Mouse (Mus musculus): Measurements from ENCODE around the gene Gm2026. TPM values are rescaled to one million over a fixed set of nuclear protein-coding genes. Genes with fewer than 3 reads are reported as not detected.
"Not testable (repeated sequence)": the region's sequence is repeated elsewhere in the genome, so short reads cannot be mapped to it uniquely, and the experiment has no call there.

Gene Gm2026
- polyA plus RNA-seq (2014; fragmentation: Nextera tagmentation; extraction: Ambion mirVana) = 17.5 and 40.3 TPM in 2 replicates

GRCm38 (mm10) chr2:175965031-175965430 lies at the start of gene Gm2026:
Gene Gm2026 (plus strand): TSS chr2:175965331.
- H3K4me1 ChIP-seq (ENCODE audit: control insufficient read depth, insufficient read depth, low read length); H3K9ac ChIP-seq (replicated peaks; ENCODE audit: low read depth, low read length); H3K27me3 ChIP-seq (ENCODE audit: control insufficient read depth, insufficient read depth, low read length); ATAC-seq (ENCODE audit: low read depth); H3K4me2 ChIP-seq (ENCODE audit: low read depth, low read length); H3K27ac ChIP-seq (ENCODE audit: low read depth, low read length); H3K9me3 ChIP-seq (ENCODE audit: control insufficient read depth, low read length); H3K36me3 ChIP-seq (ENCODE audit: control insufficient read depth, insufficient read depth, low read length); H3K4me3 ChIP-seq (ENCODE audit: low read depth, low read length): not testable (repeated sequence)
- no CpG with 5 or more reads among the region's 4 CpGs for WGBS

GRCm38 (mm10) chr2:175931000-175931399 lies 34.1 kb upstream of the Gm2026 start, which contains the start of gene Zfp966:
Gene Zfp966 (minus strand): TSS chr2:175931100.
- H3K27me3 ChIP-seq (ENCODE audit: control insufficient read depth, insufficient read depth, low read length); H3K27ac ChIP-seq (ENCODE audit: low read depth, low read length); H3K4me3 ChIP-seq (ENCODE audit: low read depth, low read length); H3K9ac ChIP-seq (replicated peaks; ENCODE audit: low read depth, low read length); H3K36me3 ChIP-seq (ENCODE audit: control insufficient read depth, insufficient read depth, low read length); ATAC-seq (ENCODE audit: low read depth); H3K4me2 ChIP-seq (ENCODE audit: low read depth, low read length); H3K4me1 ChIP-seq (ENCODE audit: control insufficient read depth, insufficient read depth, low read length); H3K9me3 ChIP-seq (ENCODE audit: control insufficient read depth, low read length): not testable (repeated sequence)
- no CpG with 5 or more reads among the region's 6 CpGs for WGBS

Other genes starting within 250 kb of the Gm2026 start
- gene Gm2007, start 223.8 kb upstream of the Gm2026 start, polyA plus RNA-seq (2014; fragmentation: Nextera tagmentation; extraction: Ambion mirVana) = not detected in 2 replicates
- gene Gm14288, start 164.2 kb upstream of the Gm2026 start, polyA plus RNA-seq (2014; fragmentation: Nextera tagmentation; extraction: Ambion mirVana) = 2.4 and 2.5 TPM in 2 replicates
- 30.8 and 34.3 TPM in 2 replicates for gene Gm6710, start 96.1 kb upstream of the Gm2026 start, polyA plus RNA-seq (2014; fragmentation: Nextera tagmentation; extraction: Ambion mirVana)
- gene Zfp966, start 34.2 kb upstream of the Gm2026 start, polyA plus RNA-seq (2014; fragmentation: Nextera tagmentation; extraction: Ambion mirVana) = 3.2 and 3.9 TPM in 2 replicates
- 0.49 and 0.88 TPM in 2 replicates for gene Gm2004, start 184.5 kb downstream of the Gm2026 start, polyA plus RNA-seq (2014; fragmentation: Nextera tagmentation; extraction: Ambion mirVana)

Measured in neural tube, embryonic 14.5 days (tissue).